Mouse (Mus musculus) intestine, embryonic 16.5 days (tissue): ENCODE results near the gene B3gnt9. TPM values are rescaled to one million over a fixed set of nuclear protein-coding genes. Genes with fewer than 3 reads are reported as not detected.
"Not testable (repeated sequence)": the region's sequence is repeated elsewhere in the genome, so short reads cannot be mapped to it uniquely, and the experiment has no call there.

Experiments used
- ATAC-seq: fragments of 200-750 bp; cut with Nextera tagmentation; 2 replicates; pipeline ENCODE4 v1.8.0; 2017; ENCODE audit warnings: moderate TSS enrichment, moderate library complexity
- H3K27ac ChIP-seq: fragments of 300-500 bp; sonication (generic); 2 replicates; pipeline ENCODE4 v1.5.1; 2014; ENCODE audit warnings: mild to moderate bottlenecking, low read length
- H3K27me3 ChIP-seq: fragments of 300-500 bp; sonication (generic); replicated peaks from 2 replicates; pipeline ENCODE4 v1.6.1; 2014; ENCODE audit warnings: low read length, control low read depth, mixed read lengths; ENCODE audit not compliant: control insufficient read depth, insufficient read depth
- H3K36me3 ChIP-seq: fragments of 300-500 bp; sonication (generic); 2 replicates; pipeline ENCODE4 v1.6.1; 2014; ENCODE audit warnings: low read length, control low read depth; ENCODE audit not compliant: control insufficient read depth, insufficient read depth
- H3K4me1 ChIP-seq: fragments of 300-500 bp; sonication (generic); 2 replicates; pipeline ENCODE4 v1.6.1; 2014; ENCODE audit warnings: low read length, control low read depth, mixed read lengths; ENCODE audit not compliant: control insufficient read depth, insufficient read depth
- H3K4me2 ChIP-seq: fragments of 300-500 bp; sonication (generic); 2 replicates; pipeline ENCODE4 v1.6.1; 2014; ENCODE audit warnings: low read depth, low read length, control low read depth
- H3K4me3 ChIP-seq: fragments of 300-500 bp; sonication (generic); 2 replicates; pipeline ENCODE4 v1.5.1; 2014; ENCODE audit warnings: mild to moderate bottlenecking, low read length
- H3K9ac ChIP-seq: fragments of 300-500 bp; sonication (generic); 2 replicates; pipeline ENCODE4 v1.6.1; 2014; ENCODE audit warnings: low read depth, low read length
- H3K9me3 ChIP-seq: fragments of 300-500 bp; sonication (generic); 2 replicates; pipeline ENCODE4 v1.6.1; 2016; ENCODE audit warnings: low read length, control low read depth; ENCODE audit not compliant: control insufficient read depth
- WGBS: fragments of 180-500 bp; shearing (Covaris S2); extraction: QIAGEN DNeasy Blood & Tissue Kit; methylation state at CpG from one replicate; pipeline ENCODE4 v1.1.7; 2014; 5-methylcytosine and 5-hydroxymethylcytosine counted together
- polyA plus RNA-seq: library from polyadenylated mRNA; unstranded; fragments of >200 nt; fragmentation: Nextera tagmentation; extraction: Ambion mirVana; gene quantifications from 2 replicates; pipeline ENCODE4 v1.2.1, GENCODE M21; 2015

The B3gnt9 gene
- polyA plus RNA-seq, 1 experiment from 2014 or later = 16.2 TPM

DNA sequence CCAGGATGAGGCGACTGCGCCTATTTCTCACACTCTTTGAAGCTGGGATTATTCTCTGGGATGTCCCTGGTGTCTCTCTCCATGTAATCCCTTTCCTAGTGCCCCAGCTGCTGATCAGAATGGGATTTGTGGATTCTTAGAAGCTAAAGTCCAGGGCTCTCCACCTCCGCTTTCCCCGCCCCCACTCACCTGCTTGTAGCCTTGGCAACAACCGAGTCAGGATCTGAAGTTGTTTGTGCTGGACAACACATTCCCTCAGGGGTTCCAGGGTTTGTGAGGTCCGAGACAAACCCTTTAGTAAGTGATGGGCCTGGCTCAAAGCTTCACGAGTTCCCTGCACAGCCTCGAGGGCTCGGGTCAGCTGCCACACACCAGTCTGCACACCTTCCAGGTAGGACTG lies 39.8 kb upstream of the B3gnt9 start:
- WGBS = 73% methylated on average over 9 of the region's 9 CpGs
- ATAC-seq = no peak
- no peak overlapping the region for H3K9ac ChIP-seq
- H3K4me2 ChIP-seq = 0 out of 2 replicates have a peak overlapping the region, but pooled peaks have one; percentile 17
- peaks cover 11% of the 10 kb centered on the region for H3K27me3 ChIP-seq
- no peak overlapping the region for H3K27ac ChIP-seq
- H3K9me3 ChIP-seq = no peaks in the 10 kb centered on the region
- H3K4me1 ChIP-seq = peaks cover 29% of the 10 kb centered on the region
- no peaks in the 10 kb centered on the region; the same call in 1 of the 2 replicates for H3K36me3 ChIP-seq
- H3K4me3 ChIP-seq = no peak overlapping the region

DNA sequence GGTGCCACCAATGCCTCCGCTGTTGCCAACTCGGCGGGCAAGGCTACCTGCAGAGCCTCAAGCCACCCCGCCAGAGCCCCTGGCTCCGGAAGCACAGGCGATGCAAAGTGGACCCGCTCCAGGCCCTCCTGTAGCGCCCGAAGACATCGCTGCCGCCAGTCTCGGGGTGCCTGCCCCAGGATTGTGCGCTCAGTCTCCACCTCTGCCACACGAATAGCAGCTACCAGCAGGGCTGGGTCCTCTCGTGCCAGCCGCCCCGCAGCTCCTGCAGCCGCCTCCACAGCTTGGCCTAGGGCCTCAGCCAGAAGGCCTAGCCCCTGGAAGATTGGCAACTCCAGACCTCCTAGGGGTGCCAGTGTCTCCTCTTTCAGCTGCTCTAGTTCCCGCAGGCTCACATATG lies 38.5 kb upstream of the B3gnt9 start:
- H3K9me3 ChIP-seq = no peaks in the 10 kb centered on the region
- no peak overlapping the region for H3K4me2 ChIP-seq
- H3K27me3 ChIP-seq = peaks cover 13% of the 10 kb centered on the region
- H3K9ac ChIP-seq = no peak overlapping the region
- 62% methylated on average over 19 of the region's 19 CpGs for WGBS
- H3K4me1 ChIP-seq = peaks cover 29% of the 10 kb centered on the region
- ATAC-seq = no peak
- no peak overlapping the region for H3K27ac ChIP-seq
- H3K4me3 ChIP-seq = no peak overlapping the region
- no peaks in the 10 kb centered on the region for H3K36me3 ChIP-seq

DNA sequence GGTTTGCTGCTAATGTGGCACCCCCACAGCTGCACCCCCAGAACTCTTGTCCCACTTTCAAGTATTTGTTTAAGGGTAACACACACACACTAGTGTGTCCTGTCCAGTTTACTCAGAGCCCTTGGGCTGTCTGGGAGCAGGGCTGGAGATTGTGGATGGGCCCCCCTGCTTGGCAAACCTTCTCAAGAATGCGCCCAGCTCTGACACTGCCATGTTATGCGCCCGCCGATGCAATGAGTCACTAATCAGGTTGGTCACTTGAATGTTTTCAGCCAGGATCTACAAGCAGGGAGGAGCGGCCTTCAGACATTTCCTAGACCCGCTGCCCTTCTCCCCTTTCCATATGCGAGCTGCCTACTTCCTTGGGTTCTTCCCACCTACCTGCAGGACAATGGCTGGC lies 37.5 kb upstream of the B3gnt9 start:
- H3K4me1 ChIP-seq = peaks cover 30% of the 10 kb centered on the region
- no peaks in the 10 kb centered on the region for H3K9me3 ChIP-seq
- H3K27me3 ChIP-seq = peaks cover 13% of the 10 kb centered on the region
- H3K27ac ChIP-seq = no peak overlapping the region
- ATAC-seq = no peak
- no peak overlapping the region for H3K4me3 ChIP-seq
- no peak overlapping the region for H3K9ac ChIP-seq
- 84% methylated on average over 7 of the region's 7 CpGs for WGBS
- H3K36me3 ChIP-seq = no peaks in the 10 kb centered on the region
- no peak overlapping the region for H3K4me2 ChIP-seq

DNA sequence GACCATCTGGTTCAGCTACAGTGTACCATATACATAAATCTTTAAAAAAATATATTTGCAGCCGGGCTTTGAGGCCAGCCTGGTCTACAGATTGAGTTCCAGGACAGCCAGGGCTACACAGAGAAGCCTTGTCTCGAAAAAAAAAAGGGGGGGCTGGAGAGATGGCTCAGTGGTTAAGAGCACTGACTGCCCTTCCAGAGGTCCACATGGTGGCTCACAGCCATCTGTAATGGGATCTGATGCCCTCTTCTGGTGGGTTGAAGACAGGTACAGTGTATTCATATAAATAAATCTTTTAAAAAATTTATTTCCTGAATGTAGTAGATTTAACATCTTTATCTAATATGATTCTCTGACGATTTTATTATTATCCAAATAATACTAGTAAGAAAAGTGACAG lies 36.8 kb upstream of the B3gnt9 start:
- H3K27ac ChIP-seq, H3K4me2 ChIP-seq, H3K9me3 ChIP-seq, H3K9ac ChIP-seq, H3K36me3 ChIP-seq, ATAC-seq, H3K4me3 ChIP-seq: not testable (repeated sequence)
- Histone ChIP-seq H3K4me1 (peaks cover 26% of the 10 kb centered on the region), H3K27me3 (peaks cover 13% of the 10 kb centered on the region)
- 70% methylated on average over 3 of the region's 3 CpGs for WGBS

- ATAC-seq, H3K4me2 ChIP-seq, H3K36me3 ChIP-seq, H3K27ac ChIP-seq, H3K9ac ChIP-seq, H3K4me3 ChIP-seq, H3K9me3 ChIP-seq: not testable (repeated sequence)
- Histone ChIP-seq H3K4me1 (peaks cover 23% of the 10 kb centered on the region), H3K27me3 (peaks cover 13% of the 10 kb centered on the region)
- 85% methylated on average over 8 of the region's 8 CpGs for WGBS
Observed at GRCm38 (mm10) chr8:105291364-105291763, 36.4 kb upstream of the B3gnt9 start.

DNA sequence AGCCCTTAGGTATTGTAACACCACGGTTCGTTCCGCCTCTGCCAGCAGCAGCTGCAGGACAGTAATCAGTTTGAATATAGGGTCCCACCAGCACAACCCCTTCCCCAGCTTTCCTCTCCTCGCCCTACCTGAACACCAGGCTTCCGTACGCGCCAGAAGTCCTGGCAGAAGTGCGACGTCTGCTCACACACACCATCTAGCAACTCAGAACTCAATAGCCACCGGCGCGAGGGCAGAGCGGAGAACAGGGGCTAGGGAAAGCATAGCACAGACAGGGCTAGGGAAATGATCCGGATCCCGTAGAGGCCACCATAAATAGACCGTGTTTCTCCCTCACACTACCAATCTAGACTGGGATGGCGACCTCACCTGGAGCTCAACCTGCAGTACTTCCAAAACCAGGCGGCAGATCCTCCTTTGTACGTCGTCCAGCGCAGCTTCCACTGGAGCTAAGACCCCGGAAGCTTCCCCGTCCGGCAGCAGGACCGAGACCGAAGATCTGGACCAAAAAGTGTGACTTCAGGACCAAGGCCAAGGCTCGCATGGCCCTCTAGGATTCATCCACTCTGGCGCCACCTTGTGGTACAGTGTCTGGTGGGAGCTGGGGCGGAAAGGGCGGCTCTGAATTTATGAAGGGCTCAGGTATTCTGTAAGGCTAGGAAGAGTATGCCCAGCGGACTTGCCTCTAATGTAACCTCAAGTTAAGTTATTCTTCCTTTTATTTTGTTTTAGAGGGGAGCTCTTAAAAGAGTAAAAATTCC lies 35.8 kb upstream of the B3gnt9 start:
- 8% methylated on average over 31 of the region's 31 CpGs for WGBS
- Histone ChIP-seq H3K27ac (no peak overlapping the region), H3K4me1 (peaks cover 21% of the 10 kb centered on the region), H3K9ac (no peak overlapping the region), H3K27me3 (peaks cover 13% of the 10 kb centered on the region), H3K36me3 (no peaks in the 10 kb centered on the region), H3K4me2 (peak overlapping the region; percentile 93; the same call in 1 of the 2 replicates), H3K9me3 (no peaks in the 10 kb centered on the region), H3K4me3 (peak overlapping the region; percentile 59)
- ATAC-seq = 0 out of 2 replicates have a peak, but pooled peaks have one; percentile 0

DNA sequence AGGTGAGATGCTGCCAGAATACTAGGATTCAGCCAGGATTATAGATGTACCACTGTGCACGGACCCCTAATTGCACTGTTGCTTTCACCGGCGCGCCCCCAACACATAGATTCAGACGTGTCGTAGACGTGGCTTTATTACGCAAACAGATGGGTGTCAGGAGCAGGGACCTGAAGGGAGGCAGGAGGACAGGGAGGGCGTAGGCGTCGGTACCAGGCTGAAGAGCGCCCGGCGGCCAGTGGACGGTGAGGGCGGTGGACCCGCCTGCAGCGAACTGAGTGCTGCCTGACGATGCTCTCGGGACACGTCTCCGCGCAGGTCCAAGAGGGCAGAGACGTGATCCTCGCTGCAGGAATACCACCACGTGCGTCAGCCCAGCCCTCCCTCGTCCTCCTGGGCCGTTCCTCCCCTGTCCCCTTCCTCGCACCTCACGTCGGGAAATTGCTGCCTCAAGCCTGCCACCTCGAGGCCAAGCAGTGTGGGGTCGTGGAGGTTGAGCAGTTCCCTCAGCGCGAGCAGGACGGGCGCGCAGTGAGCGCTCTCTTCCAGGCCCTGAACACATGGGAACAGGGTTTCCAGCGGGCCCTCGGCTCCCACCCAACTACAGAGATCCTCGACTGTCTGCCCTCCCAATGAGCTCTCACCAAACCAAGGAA lies 35.0 kb upstream of the B3gnt9 start, which contains the start of gene 4931428F04Rik:
4931428F04Rik (minus strand) TSS at position 60 of the 656 bp plus-strand sequence.
- peak; percentile 17 for ATAC-seq
- H3K4me1 ChIP-seq = peaks cover 21% of the 10 kb centered on the region
- 1% methylated on average over 43 of the region's 43 CpGs for WGBS
- H3K4me3 ChIP-seq = peak within 1 kb of the TSS; percentile 59
- no peaks in the 10 kb centered on the region for H3K36me3 ChIP-seq
- H3K27ac ChIP-seq = peak within 1 kb of the TSS; percentile 23; the same call in 1 of the 2 replicates
- peaks cover 13% of the 10 kb centered on the region for H3K27me3 ChIP-seq
- no peaks in the 10 kb centered on the region for H3K9me3 ChIP-seq
- peak within 1 kb of the TSS; percentile 93 for H3K4me2 ChIP-seq
- peak within 1 kb of the TSS; percentile 64 for H3K9ac ChIP-seq

GRCm38 (mm10) chr8:105288958-105289732 lies 34.2 kb upstream of the B3gnt9 start:
- peak overlapping the region; percentile 93 for H3K4me2 ChIP-seq
- under 1% methylated on average over 53 of the region's 53 CpGs for WGBS
- peaks cover 13% of the 10 kb centered on the region for H3K27me3 ChIP-seq
- 0 out of 2 replicates have a peak overlapping the region, but pooled peaks have one; percentile 23 for H3K27ac ChIP-seq
- H3K36me3 ChIP-seq = no peaks in the 10 kb centered on the region
- H3K4me1 ChIP-seq = peaks cover 21% of the 10 kb centered on the region
- peak; percentile 95 for ATAC-seq
- no peaks in the 10 kb centered on the region for H3K9me3 ChIP-seq
- H3K9ac ChIP-seq = peak overlapping the region; percentile 64
- peak overlapping the region; percentile 59 for H3K4me3 ChIP-seq

- 87% methylated on average over 5 of the region's 5 CpGs for WGBS
- Histone ChIP-seq H3K9me3 (no peaks in the 10 kb centered on the region), H3K4me3 (no peak overlapping the region), H3K4me1 (peaks cover 21% of the 10 kb centered on the region), H3K36me3 (no peaks in the 10 kb centered on the region; the same call in 1 of the 2 replicates), H3K27ac (no peak overlapping the region), H3K9ac (no peak overlapping the region), H3K4me2 (peak overlapping the region; percentile 93; the same call in 1 of the 2 replicates), H3K27me3 (peaks cover 13% of the 10 kb centered on the region)
- ATAC-seq = no peak
Observed at GRCm38 (mm10) chr8:105288231-105288630, 33.3 kb upstream of the B3gnt9 start.
